Mouse (Mus musculus): Measurements from ENCODE around the gene Xrra1. TPM values are rescaled to one million over a fixed set of nuclear protein-coding genes. Genes with fewer than 3 reads are reported as not detected.

The Xrra1 gene
- polyA plus RNA-seq, 1 experiment from 2014 or later: 0.30 TPM

- Histone ChIP-seq H3K4me3 (ENCODE audit: low read depth, low read length) (no peak overlapping the region), H3K9me3 (ENCODE audit: low read depth, low read length) (no peaks in the 10 kb centered on the region), H3K4me1 (ENCODE audit: insufficient read depth) (peaks cover 8% of the 10 kb centered on the region), H3K36me3 (ENCODE audit: insufficient read depth) (no peaks in the 10 kb centered on the region), H3K27ac (ENCODE audit: low read depth) (no peak overlapping the region), H3K4me2 (no peak overlapping the region), H3K27me3 (ENCODE audit: insufficient read depth, low read length) (no peaks in the 10 kb centered on the region), H3K9ac (no peak overlapping the region)
- DNase-seq (no peak), ATAC-seq (ENCODE audit: insufficient read depth) (no peak)
- 85% methylated on average over 10 of the region's 10 CpGs for WGBS
- no peak for TF ChIP-seq CTCF (IDR thresholded peaks at IDR 0.05; ENCODE audit: low read depth)
Observed at GRCm38 (mm10) chr7:99823045-99823663, 35.8 kb upstream of the Xrra1 start.

- TF ChIP-seq CTCF (IDR thresholded peaks at IDR 0.05; ENCODE audit: low read depth): no peak
Observed at GRCm38 (mm10) chr7:99824649-99825483, 34.0 kb upstream of the Xrra1 start.

GRCm38 (mm10) chr7:99825511-99825910 lies 33.4 kb upstream of the Xrra1 start:
- WGBS: 77% methylated on average over 9 of the region's 9 CpGs
- DNase-seq: no peak
- no peaks in the 10 kb centered on the region for H3K36me3 ChIP-seq (ENCODE audit: insufficient read depth)
- TF ChIP-seq CTCF (IDR thresholded peaks at IDR 0.05; ENCODE audit: low read depth): no peak
- no peak overlapping the region for H3K4me3 ChIP-seq (ENCODE audit: low read depth, low read length)
- H3K4me1 ChIP-seq (ENCODE audit: insufficient read depth): peaks cover 8% of the 10 kb centered on the region
- H3K27ac ChIP-seq (ENCODE audit: low read depth): no peak overlapping the region
- H3K27me3 ChIP-seq (ENCODE audit: insufficient read depth, low read length): no peaks in the 10 kb centered on the region
- no peak for ATAC-seq (ENCODE audit: insufficient read depth)
- H3K9me3 ChIP-seq (ENCODE audit: low read depth, low read length): no peaks in the 10 kb centered on the region
- H3K9ac ChIP-seq: no peak overlapping the region
- H3K4me2 ChIP-seq: peak overlapping the region; percentile 31; the same call in 1 of the 2 replicates

More at GRCm38 (mm10) chr7:99824649-99825483, 34.0 kb upstream of the Xrra1 start:
- Histone ChIP-seq H3K9ac (no peak overlapping the region), H3K36me3 (ENCODE audit: insufficient read depth) (no peaks in the 10 kb centered on the region), H3K27me3 (ENCODE audit: insufficient read depth, low read length) (no peaks in the 10 kb centered on the region), H3K9me3 (ENCODE audit: low read depth, low read length) (no peaks in the 10 kb centered on the region), H3K4me2 (peak overlapping the region; percentile 31; the same call in 1 of the 2 replicates), H3K4me3 (ENCODE audit: low read depth, low read length) (no peak overlapping the region), H3K27ac (ENCODE audit: low read depth) (no peak overlapping the region), H3K4me1 (ENCODE audit: insufficient read depth) (peaks cover 8% of the 10 kb centered on the region)
- ATAC-seq (ENCODE audit: insufficient read depth): no peak
- DNase-seq: no peak
- 53% methylated on average over 16 of the region's 16 CpGs for WGBS

GRCm38 (mm10) chr7:99826096-99826495 lies 32.8 kb upstream of the Xrra1 start:
- Histone ChIP-seq H3K36me3 (ENCODE audit: insufficient read depth) (no peaks in the 10 kb centered on the region), H3K27me3 (ENCODE audit: insufficient read depth, low read length) (no peaks in the 10 kb centered on the region), H3K9ac (no peak overlapping the region), H3K4me2 (no peak overlapping the region), H3K27ac (ENCODE audit: low read depth) (no peak overlapping the region), H3K4me1 (ENCODE audit: insufficient read depth) (peaks cover 8% of the 10 kb centered on the region), H3K4me3 (ENCODE audit: low read depth, low read length) (no peak overlapping the region), H3K9me3 (ENCODE audit: low read depth, low read length) (no peaks in the 10 kb centered on the region)
- ATAC-seq (ENCODE audit: insufficient read depth): no peak
- 61% methylated on average over 6 of the region's 6 CpGs for WGBS
- no peak for TF ChIP-seq CTCF (IDR thresholded peaks at IDR 0.05; ENCODE audit: low read depth)
- DNase-seq: no peak

GRCm38 (mm10) chr7:99828083-99828570 lies 30.8 kb upstream of the Xrra1 start, which contains the start of gene Neu3:
Gene Neu3, minus strand, starts transcription at chr7:99828417.
- ATAC-seq (ENCODE audit: insufficient read depth): peak; percentile 99
- Histone ChIP-seq H3K9ac (peak within 1 kb of the TSS; percentile 60), H3K9me3 (ENCODE audit: low read depth, low read length) (no peaks in the 10 kb centered on the region), H3K4me3 (ENCODE audit: low read depth, low read length) (peak within 1 kb of the TSS; percentile 44), H3K36me3 (ENCODE audit: insufficient read depth) (no peaks in the 10 kb centered on the region), H3K4me2 (peak within 1 kb of the TSS; percentile 67), H3K27ac (ENCODE audit: low read depth) (peak within 1 kb of the TSS; percentile 79), H3K27me3 (ENCODE audit: insufficient read depth, low read length) (no peaks in the 10 kb centered on the region), H3K4me1 (ENCODE audit: insufficient read depth) (peaks cover 8% of the 10 kb centered on the region)
- peak; percentile 95 for DNase-seq
- peak; percentile 54 for TF ChIP-seq CTCF (IDR thresholded peaks at IDR 0.05; ENCODE audit: low read depth)
- under 1% methylated on average over 26 of the region's 26 CpGs for WGBS

GRCm38 (mm10) chr7:99833115-99833845 lies 25.6 kb upstream of the Xrra1 start:
- H3K4me3 ChIP-seq (ENCODE audit: low read depth, low read length): no peak overlapping the region
- 83% methylated on average over 5 of the region's 5 CpGs for WGBS
- no peaks in the 10 kb centered on the region for H3K27me3 ChIP-seq (ENCODE audit: insufficient read depth, low read length)
- H3K4me2 ChIP-seq: no peak overlapping the region
- ATAC-seq (ENCODE audit: insufficient read depth) (no peak), DNase-seq (no peak)
- H3K27ac ChIP-seq (ENCODE audit: low read depth): no peak overlapping the region
- H3K36me3 ChIP-seq (ENCODE audit: insufficient read depth): peaks cover 24% of the 10 kb centered on the region
- no peaks in the 10 kb centered on the region for H3K9me3 ChIP-seq (ENCODE audit: low read depth, low read length)
- TF ChIP-seq CTCF (IDR thresholded peaks at IDR 0.05; ENCODE audit: low read depth): no peak
- no peak overlapping the region for H3K9ac ChIP-seq
- peaks cover 11% of the 10 kb centered on the region for H3K4me1 ChIP-seq (ENCODE audit: insufficient read depth)

Measured in lung, embryonic 14.5 days (tissue).